Mouse (Mus musculus): ENCODE results near the gene Gata5. TPM values are rescaled to one million over a fixed set of nuclear protein-coding genes. Genes with fewer than 3 reads are reported as not detected.
A peak's percentile ranks its signal among the peaks of the same experiment; 100 is the strongest.

The Gata5 gene
- not detected in 2 replicates for polyA plus RNA-seq (2012; rRNA removed)

- DNase-seq (ENCODE audit: extremely low spot score in 1 of 2, low spot score in 1 of 2), result no peak
These were observed at the start of gene Gata5 for GRCm38 (mm10) chr2:180334551-180334986. Gata5 (minus strand) TSS chr2:180334699.

GRCm38 (mm10) chr2:180376730-180377129 lies 42.2 kb upstream of the Gata5 start:
- DNase-seq (ENCODE audit: extremely low spot score in 1 of 2, low spot score in 1 of 2), result no peak

- DNase-seq (ENCODE audit: extremely low spot score in 1 of 2, low spot score in 1 of 2), result no peak
These were observed 38.8 kb upstream of the Gata5 start for GRCm38 (mm10) chr2:180373256-180373655.

- DNase-seq (ENCODE audit: extremely low spot score in 1 of 2, low spot score in 1 of 2), result no peak
These were observed 33.9 kb upstream of the Gata5 start for GRCm38 (mm10) chr2:180368359-180368758.

- no peak for DNase-seq (ENCODE audit: extremely low spot score in 1 of 2, low spot score in 1 of 2)
These were observed 32.9 kb upstream of the Gata5 start for GRCm38 (mm10) chr2:180367350-180367749.

GRCm38 (mm10) chr2:180363434-180363720 lies 28.9 kb upstream of the Gata5 start:
- no peak for DNase-seq (ENCODE audit: extremely low spot score in 1 of 2, low spot score in 1 of 2)

GRCm38 (mm10) chr2:180362585-180363433 lies 28.3 kb upstream of the Gata5 start:
- DNase-seq (ENCODE audit: extremely low spot score in 1 of 2, low spot score in 1 of 2), result no peak

- peak in 1 of 2 experiments; percentile 45 for DNase-seq (ENCODE audit: extremely low spot score in 1 of 2, low spot score in 1 of 2)
These were observed 24.6 kb upstream of the Gata5 start for GRCm38 (mm10) chr2:180359062-180359461.

- peak in 1 of 2 experiments; percentile 69 for DNase-seq (ENCODE audit: extremely low spot score in 1 of 2, low spot score in 1 of 2)
These were observed 18.8 kb upstream of the Gata5 start for GRCm38 (mm10) chr2:180353338-180353737.

GRCm38 (mm10) chr2:180350700-180351099 lies 16.2 kb upstream of the Gata5 start:
- peak in 1 of 2 experiments; percentile 31 for DNase-seq (ENCODE audit: extremely low spot score in 1 of 2, low spot score in 1 of 2)

- peak; percentile 32 to 87 for DNase-seq (ENCODE audit: extremely low spot score in 1 of 2, low spot score in 1 of 2)
These were observed 12.5 kb upstream of the Gata5 start for GRCm38 (mm10) chr2:180346820-180347497.

- no peak for DNase-seq (ENCODE audit: extremely low spot score in 1 of 2, low spot score in 1 of 2)
These were observed 8.6 kb upstream of the Gata5 start for GRCm38 (mm10) chr2:180343092-180343491.

GRCm38 (mm10) chr2:180342189-180342588 lies 7.7 kb upstream of the Gata5 start:
- DNase-seq (ENCODE audit: extremely low spot score in 1 of 2, low spot score in 1 of 2), result no peak

GRCm38 (mm10) chr2:180341229-180341628 lies 6.7 kb upstream of the Gata5 start:
- DNase-seq (ENCODE audit: extremely low spot score in 1 of 2, low spot score in 1 of 2), result no peak

- DNase-seq (ENCODE audit: extremely low spot score in 1 of 2, low spot score in 1 of 2), result no peak
These were observed 5.4 kb upstream of the Gata5 start for GRCm38 (mm10) chr2:180339886-180340285.

GRCm38 (mm10) chr2:180333778-180334550 lies 535 bp downstream of the Gata5 start:
- DNase-seq (ENCODE audit: extremely low spot score in 1 of 2, low spot score in 1 of 2), result no peak

GRCm38 (mm10) chr2:180329466-180329865 lies 5.0 kb downstream of the Gata5 start:
- DNase-seq (ENCODE audit: extremely low spot score in 1 of 2, low spot score in 1 of 2), result no peak

- no peak for DNase-seq (ENCODE audit: extremely low spot score in 1 of 2, low spot score in 1 of 2)
These were observed 11.7 kb downstream of the Gata5 start for GRCm38 (mm10) chr2:180322674-180323355.

GRCm38 (mm10) chr2:180320216-180320615 lies 14.3 kb downstream of the Gata5 start:
- DNase-seq (ENCODE audit: extremely low spot score in 1 of 2, low spot score in 1 of 2), result no peak

- no peak for DNase-seq (ENCODE audit: extremely low spot score in 1 of 2, low spot score in 1 of 2)
These were observed 16.9 kb downstream of the Gata5 start for GRCm38 (mm10) chr2:180317591-180317990.

GRCm38 (mm10) chr2:180314292-180314691 lies 20.2 kb downstream of the Gata5 start:
- no peak for DNase-seq (ENCODE audit: extremely low spot score in 1 of 2, low spot score in 1 of 2)
